Mouse (Mus musculus): ENCODE results near the gene Rad23a. TPM values are rescaled to one million over a fixed set of nuclear protein-coding genes. Genes with fewer than 3 reads are reported as not detected.

Rad23a gene
- polyA plus RNA-seq, 1 experiment from 2014 or later = 96.0 TPM

DNA sequence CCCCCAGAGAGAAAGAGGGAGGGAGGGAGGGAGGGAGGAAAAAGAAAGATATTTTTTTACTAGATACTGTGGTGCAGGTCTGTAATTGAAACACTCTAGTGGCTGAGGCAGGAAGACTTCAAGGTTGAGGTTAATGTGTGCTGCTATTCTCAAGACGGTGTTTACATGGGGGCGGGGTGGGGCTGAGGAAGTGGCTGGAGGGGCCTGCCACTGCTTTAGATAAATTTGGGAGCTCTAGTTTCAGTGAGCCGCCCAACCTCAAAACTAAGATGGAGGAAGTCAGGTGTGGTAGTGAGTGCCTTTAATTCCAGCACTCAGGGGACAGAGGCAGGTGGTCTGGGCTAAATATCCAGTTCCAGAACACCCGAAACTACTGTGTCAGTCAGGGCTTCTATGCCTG lies 14.8 kb downstream of the Rad23a start:
- H3K9ac ChIP-seq = no peak overlapping the region
- H3K36me3 ChIP-seq = no peaks in the 10 kb centered on the region
- 0 out of 2 replicates have a peak, but pooled peaks cover 3% of the 10 kb centered on the region for H3K4me1 ChIP-seq
- no peak for ATAC-seq (ENCODE audit: insufficient number of reproducible peaks, insufficient read depth, low FRiP score, low TSS enrichment)
- no peaks in the 10 kb centered on the region for H3K9me3 ChIP-seq
- peaks cover 6% of the 10 kb centered on the region; the same call in 1 of the 2 replicates for H3K27me3 ChIP-seq
- 61% methylated on average over 4 of the region's 4 CpGs for WGBS
- no peak overlapping the region for H3K27ac ChIP-seq
- no peak overlapping the region for H3K4me2 ChIP-seq (replicated peaks)
- H3K4me3 ChIP-seq = no peak overlapping the region

- Histone ChIP-seq H3K27me3 (peaks cover 6% of the 10 kb centered on the region; the same call in 1 of the 2 replicates), H3K9ac (0 out of 2 replicates have a peak overlapping the region, but pooled peaks have one; percentile 31), H3K36me3 (no peaks in the 10 kb centered on the region), H3K4me1 (0 out of 2 replicates have a peak, but pooled peaks cover 3% of the 10 kb centered on the region), H3K27ac (no peak overlapping the region), H3K4me3 (no peak overlapping the region), H3K4me2 (replicated peaks) (peak overlapping the region; percentile 48), H3K9me3 (no peaks in the 10 kb centered on the region)
- ATAC-seq (ENCODE audit: insufficient number of reproducible peaks, insufficient read depth, low FRiP score, low TSS enrichment) = no peak
- WGBS = 1% methylated on average over 18 of the region's 18 CpGs
These were observed 16.8 kb downstream of the Rad23a start for GRCm38 (mm10) chr8:84823653-84824052.

GRCm38 (mm10) chr8:84822723-84823122 lies 17.7 kb downstream of the Rad23a start, which contains the start of gene Dand5:
Gene Dand5 (minus strand): TSS chr8:84822823.
- H3K27ac ChIP-seq = no peak within 1 kb of the TSS
- no peaks in the 10 kb centered on the region for H3K9me3 ChIP-seq
- peaks cover 6% of the 10 kb centered on the region; the same call in 1 of the 2 replicates for H3K27me3 ChIP-seq
- ATAC-seq (ENCODE audit: insufficient number of reproducible peaks, insufficient read depth, low FRiP score, low TSS enrichment) = 0 out of 2 replicates have a peak, but pooled peaks have one; percentile 39
- H3K4me1 ChIP-seq = 0 out of 2 replicates have a peak, but pooled peaks cover 3% of the 10 kb centered on the region
- no peak within 1 kb of the TSS for H3K4me3 ChIP-seq
- H3K9ac ChIP-seq = 0 out of 2 replicates have a peak within 1 kb of the TSS, but pooled peaks have one; percentile 31
- 28% methylated on average over 3 of the region's 3 CpGs for WGBS
- H3K4me2 ChIP-seq (replicated peaks) = peak within 1 kb of the TSS; percentile 48
- H3K36me3 ChIP-seq = no peaks in the 10 kb centered on the region

- H3K4me3 ChIP-seq = no peak overlapping the region
- H3K36me3 ChIP-seq = no peaks in the 10 kb centered on the region
- 76% methylated on average over 17 of the region's 17 CpGs for WGBS
- peaks cover 32% of the 10 kb centered on the region for H3K27me3 ChIP-seq
- no peak overlapping the region for H3K27ac ChIP-seq
- no peak overlapping the region for H3K9ac ChIP-seq
- ATAC-seq (ENCODE audit: insufficient number of reproducible peaks, insufficient read depth, low FRiP score, low TSS enrichment) = no peak
- no peaks in the 10 kb centered on the region for H3K9me3 ChIP-seq
- H3K4me2 ChIP-seq (replicated peaks) = no peak overlapping the region
- H3K4me1 ChIP-seq = peaks cover 9% of the 10 kb centered on the region
These were observed 24.3 kb downstream of the Rad23a start for GRCm38 (mm10) chr8:84816117-84816516.

DNA sequence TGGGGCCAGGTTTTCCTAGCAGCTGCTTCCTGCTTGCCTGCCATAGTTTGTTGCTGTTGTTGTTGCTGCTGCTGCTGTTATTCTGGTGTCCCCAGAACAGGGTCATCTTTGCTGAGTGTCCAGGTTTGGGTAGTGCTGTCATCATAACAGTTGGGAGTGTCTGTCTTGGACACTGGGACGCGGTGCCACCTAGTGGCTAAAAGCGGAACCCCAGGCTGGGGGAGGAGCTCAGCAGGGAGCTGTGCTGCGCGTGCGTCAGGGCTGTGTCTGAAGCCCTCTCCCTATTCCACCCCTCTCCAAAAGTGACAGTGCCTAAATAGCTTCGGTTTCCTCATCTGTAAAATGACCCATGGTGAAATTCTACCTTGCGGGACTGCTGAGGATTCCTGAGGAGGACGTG lies 24.9 kb downstream of the Rad23a start:
- H3K36me3 ChIP-seq = no peaks in the 10 kb centered on the region
- ATAC-seq (ENCODE audit: insufficient number of reproducible peaks, insufficient read depth, low FRiP score, low TSS enrichment) = peak; percentile 47; the same call in 1 of the 2 replicates
- H3K27me3 ChIP-seq = peaks cover 35% of the 10 kb centered on the region
- H3K9me3 ChIP-seq = no peaks in the 10 kb centered on the region
- 7% methylated on average over 9 of the region's 9 CpGs for WGBS
- no peak overlapping the region for H3K4me3 ChIP-seq
- H3K4me1 ChIP-seq = peaks cover 15% of the 10 kb centered on the region
- H3K9ac ChIP-seq = no peak overlapping the region
- H3K4me2 ChIP-seq (replicated peaks) = no peak overlapping the region
- H3K27ac ChIP-seq = no peak overlapping the region

- 47% methylated on average over 19 of the region's 19 CpGs for WGBS
- ATAC-seq (ENCODE audit: insufficient number of reproducible peaks, insufficient read depth, low FRiP score, low TSS enrichment) = no peak
- no peak overlapping the region for H3K9ac ChIP-seq
These were observed 25.7 kb downstream of the Rad23a start for GRCm38 (mm10) chr8:84814555-84815441.

GRCm38 (mm10) chr8:84814240-84814554 lies 26.3 kb downstream of the Rad23a start:
- Histone ChIP-seq H3K9me3 (no peaks in the 10 kb centered on the region), H3K4me2 (replicated peaks) (no peak overlapping the region), H3K36me3 (no peaks in the 10 kb centered on the region), H3K4me1 (peaks cover 16% of the 10 kb centered on the region), H3K4me3 (no peak overlapping the region), H3K27ac (no peak overlapping the region), H3K9ac (no peak overlapping the region), H3K27me3 (peaks cover 42% of the 10 kb centered on the region)
- WGBS = 87% methylated on average over 11 of the region's 11 CpGs
- ATAC-seq (ENCODE audit: insufficient number of reproducible peaks, insufficient read depth, low FRiP score, low TSS enrichment) = 0 out of 2 replicates have a peak, but pooled peaks have one; percentile 28

More at GRCm38 (mm10) chr8:84814555-84815441, 25.7 kb downstream of the Rad23a start:
- Histone ChIP-seq H3K4me1 (peaks cover 16% of the 10 kb centered on the region), H3K9me3 (no peaks in the 10 kb centered on the region), H3K4me3 (no peak overlapping the region), H3K27me3 (peaks cover 36% of the 10 kb centered on the region), H3K27ac (no peak overlapping the region), H3K4me2 (replicated peaks) (no peak overlapping the region), H3K36me3 (no peaks in the 10 kb centered on the region)

GRCm38 (mm10) chr8:84813830-84814229 lies 26.6 kb downstream of the Rad23a start:
- no peak for ATAC-seq (ENCODE audit: insufficient number of reproducible peaks, insufficient read depth, low FRiP score, low TSS enrichment)
- Histone ChIP-seq H3K36me3 (no peaks in the 10 kb centered on the region), H3K9me3 (no peaks in the 10 kb centered on the region), H3K4me2 (replicated peaks) (no peak overlapping the region), H3K4me3 (no peak overlapping the region), H3K4me1 (peaks cover 16% of the 10 kb centered on the region), H3K9ac (no peak overlapping the region), H3K27ac (no peak overlapping the region), H3K27me3 (peaks cover 46% of the 10 kb centered on the region)
- WGBS = 79% methylated on average over 3 of the region's 3 CpGs

- Histone ChIP-seq H3K4me3 (no peak overlapping the region), H3K4me1 (peaks cover 16% of the 10 kb centered on the region), H3K4me2 (replicated peaks) (no peak overlapping the region), H3K27ac (no peak overlapping the region), H3K27me3 (peaks cover 53% of the 10 kb centered on the region), H3K9ac (no peak overlapping the region), H3K9me3 (no peaks in the 10 kb centered on the region), H3K36me3 (no peaks in the 10 kb centered on the region)
- under 1% methylated on average over 5 of the region's 5 CpGs for WGBS
- ATAC-seq (ENCODE audit: insufficient number of reproducible peaks, insufficient read depth, low FRiP score, low TSS enrichment) = no peak
These were observed 27.4 kb downstream of the Rad23a start for GRCm38 (mm10) chr8:84813059-84813458.

- 26% methylated on average over 10 of the region's 10 CpGs for WGBS
- peaks cover 63% of the 10 kb centered on the region for H3K27me3 ChIP-seq
- no peaks in the 10 kb centered on the region for H3K9me3 ChIP-seq
- H3K4me2 ChIP-seq (replicated peaks) = peak overlapping the region; percentile 57
- no peak overlapping the region for H3K27ac ChIP-seq
- 0 out of 2 replicates have a peak overlapping the region, but pooled peaks have one; percentile 7 for H3K9ac ChIP-seq
- H3K36me3 ChIP-seq = no peaks in the 10 kb centered on the region
- H3K4me1 ChIP-seq = peaks cover 16% of the 10 kb centered on the region
- peak overlapping the region; percentile 30 for H3K4me3 ChIP-seq
- no peak for ATAC-seq (ENCODE audit: insufficient number of reproducible peaks, insufficient read depth, low FRiP score, low TSS enrichment)
These were observed 29.2 kb downstream of the Rad23a start for GRCm38 (mm10) chr8:84811303-84811702.

DNA sequence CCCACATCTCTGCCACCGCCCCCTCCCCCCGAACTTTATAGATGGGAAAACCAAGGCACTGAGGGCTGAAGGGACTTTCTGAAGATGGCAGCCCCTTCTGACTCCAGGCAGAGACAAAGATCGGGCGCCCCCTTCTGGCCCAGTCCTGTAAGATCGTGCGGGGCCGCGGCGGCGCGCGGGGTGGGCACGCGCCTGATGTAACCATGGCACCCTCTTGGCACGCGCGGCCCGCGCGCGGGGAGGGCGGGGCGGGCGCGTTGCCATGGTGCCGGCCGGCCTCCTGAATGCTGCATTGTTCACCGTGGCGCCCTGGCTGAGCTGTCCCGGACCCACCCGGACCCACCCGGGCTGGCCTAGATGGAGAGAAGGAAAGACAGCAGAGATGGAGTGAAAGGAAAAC lies 29.6 kb downstream of the Rad23a start:
- peak; percentile 71; the same call in 1 of the 2 replicates for ATAC-seq (ENCODE audit: insufficient number of reproducible peaks, insufficient read depth, low FRiP score, low TSS enrichment)
- H3K4me1 ChIP-seq = peaks cover 16% of the 10 kb centered on the region
- H3K4me3 ChIP-seq = peak overlapping the region; percentile 30
- peak overlapping the region; percentile 57 for H3K4me2 ChIP-seq (replicated peaks)
- peaks cover 63% of the 10 kb centered on the region for H3K27me3 ChIP-seq
- H3K36me3 ChIP-seq = no peaks in the 10 kb centered on the region
- H3K27ac ChIP-seq = no peak overlapping the region
- H3K9me3 ChIP-seq = no peaks in the 10 kb centered on the region
- H3K9ac ChIP-seq = peak overlapping the region; percentile 7; the same call in 1 of the 2 replicates
- under 1% methylated on average over 32 of the region's 32 CpGs for WGBS

GRCm38 (mm10) chr8:84809941-84810280 lies 30.6 kb downstream of the Rad23a start:
- Histone ChIP-seq H3K27ac (no peak overlapping the region), H3K4me3 (no peak overlapping the region), H3K4me1 (peaks cover 10% of the 10 kb centered on the region; the same call in 1 of the 2 replicates), H3K4me2 (replicated peaks) (no peak overlapping the region), H3K27me3 (peaks cover 69% of the 10 kb centered on the region), H3K9ac (no peak overlapping the region), H3K9me3 (no peaks in the 10 kb centered on the region), H3K36me3 (no peaks in the 10 kb centered on the region)
- no peak for ATAC-seq (ENCODE audit: insufficient number of reproducible peaks, insufficient read depth, low FRiP score, low TSS enrichment)
- 79% methylated on average over 5 of the region's 5 CpGs for WGBS
